Mouse (Mus musculus) ZHBTc4 (cell line): Measurements from ENCODE around the gene Dnpep.

Experiments
- DNase-seq: peaks from one replicate; pipeline ENCODE4 v3.0.0-alpha.2; 2011; ENCODE audit warnings: low read depth, low spot score

The Dnpep gene

GRCm38 (mm10) chr1:75264091-75264880, 53.5 kb downstream of the Dnpep start, which contains the start of gene Ptprn:
TSS of gene Ptprn (minus strand) at chr1:75264502.
- DNase-seq = peak; percentile 54

DNA sequence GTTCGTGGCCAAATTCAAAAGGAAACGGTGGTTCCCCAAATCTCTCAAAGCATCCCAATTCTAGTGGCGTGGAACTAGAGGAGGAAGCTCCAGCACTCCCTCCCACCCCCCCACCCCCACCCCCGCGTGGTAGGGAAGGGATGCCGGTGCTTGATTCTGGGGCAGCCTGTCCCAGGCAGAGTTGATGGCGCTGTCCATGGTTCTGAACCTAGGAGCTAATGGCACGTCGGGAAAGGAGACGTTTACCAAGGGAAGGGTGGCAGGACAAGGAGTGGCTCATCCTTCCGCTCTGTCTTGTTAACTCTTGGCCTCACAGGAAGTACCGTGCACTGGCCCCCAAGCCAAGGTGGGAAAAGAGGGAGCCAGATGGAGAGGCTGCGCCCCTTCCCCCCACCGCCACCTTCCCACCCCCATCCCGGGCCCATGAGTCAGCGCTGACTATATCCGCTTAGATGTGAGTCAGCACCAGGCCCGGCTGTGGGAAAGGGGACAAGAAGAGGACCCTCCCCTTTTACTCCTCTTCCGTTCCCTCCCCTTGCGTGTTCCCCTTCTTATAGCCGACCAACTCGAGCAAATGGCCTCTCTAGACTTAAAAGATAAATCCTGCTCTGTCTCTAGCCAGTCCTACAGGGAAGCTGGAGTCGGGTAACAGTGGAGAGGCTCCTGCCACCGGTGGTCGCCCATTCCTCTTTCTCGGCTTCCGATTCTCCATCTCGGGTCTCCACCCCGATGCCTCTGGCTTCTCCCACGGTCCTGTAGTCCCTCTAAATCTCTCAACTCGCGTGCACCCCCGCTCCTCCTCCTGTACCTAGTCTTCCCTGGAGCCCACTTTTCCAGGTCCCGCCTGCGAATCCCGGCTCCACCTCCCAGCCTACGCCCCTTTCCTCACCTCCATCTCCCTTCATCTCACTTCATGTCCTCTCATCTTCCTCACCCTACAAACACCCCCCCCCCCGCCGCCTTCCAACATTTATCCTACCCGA, 54.5 kb downstream of the Dnpep start:
- DNase-seq = peak; percentile 87

DNA sequence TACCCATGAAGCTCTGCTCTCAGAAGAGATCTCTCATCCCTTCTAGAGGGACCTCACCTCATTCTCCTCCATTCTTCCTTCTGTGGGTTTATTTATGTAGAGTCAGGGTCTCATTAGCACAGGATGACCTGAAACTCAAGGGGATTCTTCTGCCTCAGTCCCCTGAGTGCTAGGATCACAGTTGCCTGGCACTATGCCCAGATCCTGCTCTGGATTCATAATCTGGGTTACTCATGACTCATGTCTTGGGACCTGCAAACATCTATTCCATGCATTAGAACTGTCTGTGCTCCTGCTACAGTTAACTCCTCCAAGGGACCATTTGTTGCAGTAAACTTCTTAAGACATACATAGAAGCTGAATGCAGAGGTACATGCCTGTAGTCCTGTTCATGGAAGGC, 56.5 kb downstream of the Dnpep start:
- no peak for DNase-seq
